Mouse (Mus musculus): ENCODE results near the gene Hba-a2. TPM values are rescaled to one million over a fixed set of nuclear protein-coding genes. Genes with fewer than 3 reads are reported as not detected.
A peak's percentile ranks its signal among the peaks of the same experiment; 100 is the strongest.

Gene Hba-a2
- 89.2 and 92.8 TPM in 2 replicates for total RNA-seq (2017)

GRCm38 (mm10) chr11:32296203-32296602, at the start of gene Hba-a2:
Gene Hba-a2, plus strand, starts transcription at chr11:32296489.
- peak; percentile 63 for ATAC-seq (replicated peaks; ENCODE audit: low read depth, poor library complexity, severe bottlenecking)

GRCm38 (mm10) chr11:32247068-32247467, 49.2 kb upstream of the Hba-a2 start:
- peak; percentile 63 for ATAC-seq (replicated peaks; ENCODE audit: low read depth, poor library complexity, severe bottlenecking)

- no peak for ATAC-seq (replicated peaks; ENCODE audit: low read depth, poor library complexity, severe bottlenecking)
Observed at GRCm38 (mm10) chr11:32248350-32248749, 47.9 kb upstream of the Hba-a2 start.

DNA sequence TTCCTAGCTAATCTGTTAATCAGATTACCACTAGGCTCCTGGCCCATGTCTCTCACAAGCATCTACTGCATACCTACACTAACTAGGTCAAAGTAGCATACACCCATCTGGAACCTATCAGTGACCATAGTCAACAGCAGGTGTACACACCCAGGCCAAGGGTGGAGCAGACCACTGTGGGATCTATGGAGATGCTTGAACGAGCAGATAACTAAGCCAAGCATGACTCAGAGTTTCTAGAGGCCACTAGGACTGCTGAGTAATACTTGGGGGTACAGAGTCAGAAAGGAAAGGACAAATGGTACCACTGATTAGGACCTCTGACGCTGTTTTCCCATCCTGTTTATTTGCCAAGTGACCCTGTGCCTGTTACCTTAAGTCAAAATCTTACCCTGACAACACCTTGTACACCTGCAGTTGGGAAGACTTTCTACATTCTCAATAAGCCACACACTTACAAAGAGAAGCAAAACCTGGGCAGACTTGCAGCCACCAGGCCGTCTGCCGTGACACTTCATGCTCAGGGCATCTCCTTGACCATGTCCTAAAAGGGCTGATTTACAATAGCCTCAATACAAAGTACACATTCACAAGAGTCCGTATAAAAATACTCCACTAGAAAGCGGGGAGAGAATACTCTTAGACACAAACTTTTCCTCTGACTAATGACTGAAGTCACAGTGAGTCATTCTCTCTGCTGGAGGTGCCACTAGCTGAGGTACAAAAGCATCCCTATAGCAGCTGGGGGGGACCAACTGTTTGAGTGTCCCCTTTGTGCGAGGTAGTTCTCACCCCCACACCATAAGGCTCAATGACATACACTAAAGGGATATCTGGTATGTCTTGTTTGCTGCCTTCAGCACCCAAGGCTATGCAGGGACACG, 45.2 kb upstream of the Hba-a2 start:
- peak; percentile 44 for ATAC-seq (replicated peaks; ENCODE audit: low read depth, poor library complexity, severe bottlenecking)

DNA sequence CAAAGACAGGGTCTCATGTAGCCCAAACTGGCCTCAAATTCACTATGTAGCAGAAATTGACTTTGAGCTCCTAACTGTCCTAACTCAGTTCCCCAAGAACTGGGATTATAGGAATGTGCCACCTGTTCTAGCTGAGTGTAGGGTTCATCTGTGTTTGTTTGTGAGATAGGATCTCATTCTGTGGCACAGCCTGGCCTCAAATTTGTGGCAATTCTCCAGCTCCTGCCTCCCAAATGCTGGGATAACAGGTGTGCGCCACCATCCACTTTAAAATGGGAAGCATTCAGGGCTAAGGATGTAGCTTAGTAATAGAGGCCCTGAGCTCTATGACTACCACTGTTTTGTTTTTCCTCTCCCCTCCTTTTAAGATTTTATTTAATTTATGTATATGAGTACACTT, 43.2 kb upstream of the Hba-a2 start:
- ATAC-seq (replicated peaks; ENCODE audit: low read depth, poor library complexity, severe bottlenecking) = no peak

- ATAC-seq (replicated peaks; ENCODE audit: low read depth, poor library complexity, severe bottlenecking) = no peak
Observed at GRCm38 (mm10) chr11:32256146-32256545, 40.1 kb upstream of the Hba-a2 start.

- ATAC-seq (replicated peaks; ENCODE audit: low read depth, poor library complexity, severe bottlenecking) = no peak
Observed at GRCm38 (mm10) chr11:32256566-32256965, 39.7 kb upstream of the Hba-a2 start.

DNA sequence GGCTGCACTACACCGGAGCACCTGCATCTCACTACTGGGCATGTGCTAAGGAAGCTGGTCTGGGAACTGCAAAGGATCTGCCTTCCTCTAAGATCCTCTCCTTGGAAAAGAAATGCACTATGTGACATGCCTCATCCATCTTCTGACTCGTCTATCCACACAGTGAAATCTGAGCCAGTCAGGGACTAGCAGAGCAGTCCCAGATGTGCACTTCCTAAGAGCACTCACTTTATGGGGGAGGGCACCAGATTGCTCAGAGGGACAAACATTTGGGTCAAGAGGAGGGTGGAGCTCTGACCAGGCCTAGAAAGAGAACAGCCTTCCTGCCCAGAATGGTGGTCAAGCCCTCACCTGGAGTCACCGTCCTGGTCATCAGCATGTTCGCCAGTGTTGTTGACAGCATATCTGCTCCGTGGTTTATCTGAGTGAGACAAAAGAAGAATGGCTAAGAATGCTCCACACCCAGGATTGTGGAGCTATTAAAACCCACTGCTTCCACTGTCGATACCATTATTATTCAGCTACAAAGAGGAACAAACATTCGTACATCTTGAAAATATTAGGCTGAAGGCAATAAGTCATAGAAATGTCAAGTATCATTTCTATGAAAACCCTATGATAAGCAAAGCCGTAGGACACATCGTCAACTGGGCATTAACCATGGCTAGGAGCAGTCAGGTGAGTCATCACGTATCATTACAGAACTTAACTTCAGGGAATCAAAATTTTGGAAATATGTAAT, 33.4 kb upstream of the Hba-a2 start:
- no peak for ATAC-seq (replicated peaks; ENCODE audit: low read depth, poor library complexity, severe bottlenecking)

GRCm38 (mm10) chr11:32265117-32265738, 31.1 kb upstream of the Hba-a2 start:
- peak; percentile 79 for ATAC-seq (replicated peaks; ENCODE audit: low read depth, poor library complexity, severe bottlenecking)

DNA sequence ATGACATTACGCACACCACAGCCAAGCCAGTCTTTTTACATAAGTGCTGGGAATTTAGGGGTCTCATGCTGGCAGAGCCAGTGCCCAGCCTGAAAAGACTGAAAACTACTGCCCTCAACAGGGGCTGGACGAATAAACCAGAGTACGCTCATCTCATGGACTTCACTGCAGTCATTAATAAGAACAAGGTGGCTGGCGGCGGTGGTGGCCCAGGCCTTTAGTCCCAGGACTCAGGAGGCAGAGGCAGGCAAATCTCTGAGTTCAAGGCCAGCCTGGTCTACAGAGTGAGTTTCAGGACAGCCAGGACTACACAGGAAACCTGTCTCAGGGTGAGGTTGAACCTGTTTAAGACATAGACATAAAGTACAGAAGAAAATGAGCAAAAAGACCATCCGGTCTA, 30.1 kb upstream of the Hba-a2 start:
- ATAC-seq (replicated peaks; ENCODE audit: low read depth, poor library complexity, severe bottlenecking) = no peak

DNA sequence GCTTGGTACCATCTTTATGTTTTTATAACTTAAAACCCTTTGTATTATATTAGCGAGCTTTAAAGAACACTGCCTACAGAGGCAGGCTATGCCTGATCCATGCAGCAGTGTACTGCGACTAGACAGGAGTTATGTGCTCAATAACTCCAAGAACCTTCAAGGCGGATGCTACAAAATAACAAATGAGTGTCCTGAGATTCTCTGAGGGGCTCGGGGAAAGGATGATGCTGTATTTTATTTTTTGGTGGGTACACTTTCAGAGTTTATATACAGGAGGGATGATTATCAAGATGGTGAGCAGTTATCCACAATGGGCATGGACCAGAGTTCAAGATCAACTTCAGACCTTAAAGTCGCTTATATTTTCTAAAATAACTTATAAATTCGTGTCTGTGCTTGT, 29.5 kb upstream of the Hba-a2 start:
- ATAC-seq (replicated peaks; ENCODE audit: low read depth, poor library complexity, severe bottlenecking) = no peak

DNA sequence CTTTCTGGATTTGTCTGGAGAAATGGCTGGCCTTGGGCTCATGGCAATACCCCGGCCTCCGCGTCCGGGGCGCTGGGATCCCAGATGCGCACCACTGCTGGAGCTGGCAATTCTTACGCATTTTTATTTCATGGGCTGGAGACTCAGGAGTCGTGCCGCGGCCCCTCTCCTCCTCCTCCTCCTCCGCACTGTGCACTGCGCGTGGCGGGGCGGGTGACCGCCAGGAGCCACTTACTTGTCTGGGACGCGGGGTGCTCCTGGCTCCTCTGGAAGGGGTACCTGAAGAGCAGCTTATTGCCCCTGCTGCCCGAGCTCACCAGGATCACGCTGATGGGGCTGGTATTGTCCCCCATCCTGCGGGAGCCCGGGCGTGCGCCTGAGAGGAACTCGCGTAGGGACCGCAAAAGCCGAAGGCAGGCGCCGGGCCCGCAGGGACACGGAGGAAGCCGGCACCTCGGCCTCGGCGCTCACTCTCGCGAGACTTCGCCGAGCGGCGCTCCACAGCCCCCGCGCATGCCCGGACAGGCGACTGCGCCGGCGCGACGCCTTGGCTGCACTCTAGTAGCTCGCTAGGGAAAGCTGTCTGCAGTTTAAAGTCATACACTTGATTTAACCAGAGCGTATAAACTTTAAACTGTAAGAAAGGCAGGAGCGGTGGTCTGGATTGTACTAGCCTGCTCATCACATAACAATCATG, 29.0 kb upstream of the Hba-a2 start, which contains the start of gene Nprl3:
Gene Nprl3, minus strand, starts transcription at position 520 of the 697 bp plus-strand sequence.
- ATAC-seq (replicated peaks; ENCODE audit: low read depth, poor library complexity, severe bottlenecking) = peak; percentile 76

- ATAC-seq (replicated peaks; ENCODE audit: low read depth, poor library complexity, severe bottlenecking) = no peak
Observed at GRCm38 (mm10) chr11:32267964-32268363, 28.3 kb upstream of the Hba-a2 start.

GRCm38 (mm10) chr11:32268952-32269351, 27.3 kb upstream of the Hba-a2 start:
- ATAC-seq (replicated peaks; ENCODE audit: low read depth, poor library complexity, severe bottlenecking) = no peak

DNA sequence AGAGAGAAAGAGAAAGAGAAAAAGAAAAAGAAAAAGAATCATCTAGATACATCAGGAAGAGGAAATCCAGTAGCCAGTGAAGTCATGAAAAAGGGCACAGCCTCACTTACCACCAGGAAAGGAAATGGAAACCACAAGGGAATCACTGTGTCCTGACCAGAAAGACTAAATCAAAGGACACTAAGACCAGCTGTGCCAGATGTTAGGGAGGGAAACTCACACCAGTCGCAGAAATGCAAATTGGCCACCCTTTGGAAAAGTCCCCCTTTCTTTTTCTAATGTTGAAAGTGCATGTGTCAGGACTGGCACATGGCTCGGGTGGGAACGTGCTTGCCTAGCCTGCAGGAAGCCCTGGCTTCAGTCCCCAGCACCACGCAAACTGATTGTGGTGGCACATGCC, 25.1 kb upstream of the Hba-a2 start:
- peak; percentile 37 for ATAC-seq (replicated peaks; ENCODE audit: low read depth, poor library complexity, severe bottlenecking)

GRCm38 (mm10) chr11:32276347-32276746, 19.9 kb upstream of the Hba-a2 start, which contains the start of gene Hba-x:
Gene Hba-x, plus strand, starts transcription at chr11:32276400.
- no peak for ATAC-seq (replicated peaks; ENCODE audit: low read depth, poor library complexity, severe bottlenecking)

DNA sequence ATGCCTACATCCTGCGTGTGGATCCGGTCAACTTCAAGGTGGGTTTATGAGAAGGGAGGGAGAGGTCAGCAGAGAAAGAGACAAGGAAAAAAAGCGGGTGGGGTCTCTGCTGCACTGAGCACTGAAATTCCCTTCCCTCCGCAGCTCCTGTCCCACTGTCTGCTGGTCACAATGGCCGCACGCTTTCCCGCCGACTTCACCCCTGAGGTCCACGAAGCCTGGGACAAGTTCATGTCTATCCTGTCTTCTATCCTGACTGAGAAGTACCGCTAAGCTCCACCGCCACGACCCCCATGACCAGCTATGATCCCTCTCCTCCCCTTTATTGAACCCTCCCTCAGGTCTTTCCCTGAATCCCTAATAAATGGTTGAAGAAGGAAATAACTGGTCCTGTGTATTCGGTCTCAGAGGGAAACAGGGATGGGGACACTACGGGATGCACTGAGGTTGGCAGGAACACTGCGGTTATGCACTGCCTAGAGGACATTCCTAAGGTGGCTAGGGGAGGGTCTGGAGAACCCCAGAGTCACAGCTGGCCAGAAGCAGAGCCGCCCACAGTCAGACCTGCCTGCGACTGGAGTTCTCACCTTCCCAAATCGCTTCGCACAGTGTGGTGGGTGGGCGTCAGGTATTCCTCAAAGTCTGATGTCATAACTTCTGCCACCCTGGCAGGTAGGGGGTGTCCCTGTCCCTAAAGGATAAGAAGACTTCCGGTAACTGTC, 18.4 kb upstream of the Hba-a2 start:
- ATAC-seq (replicated peaks; ENCODE audit: low read depth, poor library complexity, severe bottlenecking) = no peak

DNA sequence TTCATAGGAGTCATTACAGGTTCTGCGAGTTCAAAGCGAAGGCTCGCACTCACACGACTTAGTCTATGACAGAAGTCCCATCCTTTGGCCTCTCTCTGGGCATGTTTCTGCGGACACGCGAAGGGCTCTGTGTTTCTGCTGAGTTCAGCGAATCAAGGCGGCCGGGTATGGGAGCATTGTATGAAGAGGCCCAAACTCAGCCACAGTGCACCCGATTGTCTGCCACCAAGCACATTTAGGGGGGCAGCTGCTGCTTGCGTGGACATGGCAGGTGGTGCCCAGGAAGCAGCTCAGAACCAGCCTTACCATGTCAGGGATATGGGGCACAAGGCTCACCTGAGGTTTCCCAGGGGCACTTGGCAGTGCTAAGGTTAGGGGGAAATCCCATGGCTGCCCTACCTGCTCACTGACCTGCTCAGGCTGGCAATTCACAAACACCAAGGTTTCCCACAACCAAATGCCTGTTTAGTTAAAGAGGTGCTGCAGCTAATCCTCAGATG, 17.8 kb upstream of the Hba-a2 start:
- ATAC-seq (replicated peaks; ENCODE audit: low read depth, poor library complexity, severe bottlenecking) = no peak

- no peak for ATAC-seq (replicated peaks; ENCODE audit: low read depth, poor library complexity, severe bottlenecking)
Observed at GRCm38 (mm10) chr11:32280646-32281045, 15.6 kb upstream of the Hba-a2 start.

Measured in common myeloid progenitor, adult 5-6 weeks (primary cell).